Mouse (Mus musculus) inflammation-experienced regulatory T-cells, adult 6 months (primary cell): ENCODE data around the gene En1. TPM values are rescaled to one million over a fixed set of nuclear protein-coding genes. Genes with fewer than 3 reads are reported as not detected.

Experiments
- ATAC-seq: one replicate; pipeline ENCODE4 v1.8.0; 2017
- polyA plus RNA-seq, 3 experiments: library from polyadenylated mRNA; unstranded; fragments of 100-300 nt; shearing (Covaris generic); gene quantifications; one replicate each; pipeline ENCODE4 v1.2.1; 2017

The En1 gene
- polyA plus RNA-seq, 3 experiments from 2014 or later: not detected

GRCm38 (mm10) chr1:120600516-120601252 is 1.5 kb upstream of the En1 start:
- no peak for ATAC-seq

GRCm38 (mm10) chr1:120601253-120601836 is 873 bp upstream of the En1 start:
- ATAC-seq: no peak

GRCm38 (mm10) chr1:120602876-120603655 is 848 bp downstream of the En1 start:
- ATAC-seq: no peak

GRCm38 (mm10) chr1:120603656-120604051 is 1.4 kb downstream of the En1 start:
- no peak for ATAC-seq

GRCm38 (mm10) chr1:120604431-120605142 is 2.4 kb downstream of the En1 start:
- ATAC-seq: no peak

GRCm38 (mm10) chr1:120605143-120605435 is 2.9 kb downstream of the En1 start:
- ATAC-seq: no peak

- no peak for ATAC-seq
Observed at GRCm38 (mm10) chr1:120605521-120606310, 3.5 kb downstream of the En1 start.

- no peak for ATAC-seq
Observed at GRCm38 (mm10) chr1:120606641-120607575, 4.7 kb downstream of the En1 start.

- ATAC-seq: no peak
Observed at GRCm38 (mm10) chr1:120607576-120608400, 5.6 kb downstream of the En1 start.

GRCm38 (mm10) chr1:120608461-120608860 is 6.2 kb downstream of the En1 start:
- ATAC-seq: no peak

GRCm38 (mm10) chr1:120609611-120610010 is 7.4 kb downstream of the En1 start:
- no peak for ATAC-seq

- ATAC-seq: no peak
Observed at GRCm38 (mm10) chr1:120613461-120614306, 11.5 kb downstream of the En1 start.

- no peak for ATAC-seq
Observed at GRCm38 (mm10) chr1:120614307-120615100, 12.3 kb downstream of the En1 start.

- ATAC-seq: no peak
Observed at GRCm38 (mm10) chr1:120615521-120615920, 13.3 kb downstream of the En1 start.

GRCm38 (mm10) chr1:120615927-120616326 is 13.7 kb downstream of the En1 start:
- ATAC-seq: no peak

GRCm38 (mm10) chr1:120621383-120621782 is 19.2 kb downstream of the En1 start:
- no peak for ATAC-seq

- no peak for ATAC-seq
Observed at GRCm38 (mm10) chr1:120626930-120627621, 24.9 kb downstream of the En1 start.

GRCm38 (mm10) chr1:120627622-120628001 is 25.4 kb downstream of the En1 start:
- ATAC-seq: no peak
